Mouse (Mus musculus) hematopoietic multipotent progenitor cell, adult 10-12 weeks (in vitro differentiated cells): ENCODE measurements around the gene Cbln3. TPM values are rescaled to one million over a fixed set of nuclear protein-coding genes. Genes with fewer than 3 reads are reported as not detected.

Source experiments
- polyA plus RNA-seq: library from polyadenylated mRNA; stranded (reverse); fragments of >175 nt; gene quantifications from 2 replicates; pipeline ENCODE4 v1.2.3, GENCODE M21; 2012; ENCODE audit warnings: low replicate concordance

The Cbln3 gene
- polyA plus RNA-seq, result 0.03 and 0.25 TPM in 2 replicates

GRCm38 (mm10) chr14:55884166-55884565 lies at the start of gene Cbln3:
Gene Cbln3 (minus strand): TSS chr14:55884392.

GRCm38 (mm10) chr14:55899701-55900413 lies 15.7 kb upstream of the Cbln3 start, which contains the start of gene Sdr39u1:
Gene Sdr39u1 (minus strand): TSS chr14:55900293.

GRCm38 (mm10) chr14:55884713-55885113 lies 521 bp upstream of the Cbln3 start, which contains the start of gene Khnyn:
Gene Khnyn (plus strand): TSS chr14:55884947.

GRCm38 (mm10) chr14:55853621-55854285 lies 30.4 kb downstream of the Cbln3 start, which contains the start of gene Nynrin:
Gene Nynrin (plus strand): TSS chr14:55854010.

Other genes with a start within 250 kb of the Cbln3 start
- gene Ipo4, start 248.4 kb downstream of the Cbln3 start, polyA plus RNA-seq, result 14.0 and 57.8 TPM in 2 replicates
- gene Gm49378, start 246.5 kb downstream of the Cbln3 start, polyA plus RNA-seq, result 3.7 TPM in 1 of 2 replicates, not detected in the other
- gene Tm9sf1, start 240.6 kb downstream of the Cbln3 start, polyA plus RNA-seq, result 14.0 and 32.8 TPM in 2 replicates
- 0.45 and 0.48 TPM in 2 replicates for gene Tssk4, start 234.2 kb downstream of the Cbln3 start, polyA plus RNA-seq
- gene Mdp1, start 223.9 kb downstream of the Cbln3 start, polyA plus RNA-seq, result 18.5 and 23.8 TPM in 2 replicates
- gene Gmpr2, start 212.5 kb downstream of the Cbln3 start, polyA plus RNA-seq, result 5.9 and 22.3 TPM in 2 replicates
- 36.9 and 68.6 TPM in 2 replicates for gene Nedd8, start 212.3 kb downstream of the Cbln3 start, polyA plus RNA-seq
- 48.2 and 59.6 TPM in 2 replicates for gene Tinf2, start 202.6 kb downstream of the Cbln3 start, polyA plus RNA-seq
- 13.8 and 16.6 TPM in 2 replicates for gene Tgm1, start 170.5 kb downstream of the Cbln3 start, polyA plus RNA-seq
- 27.4 and 45.7 TPM in 2 replicates for gene Rabggta, start 162.1 kb downstream of the Cbln3 start, polyA plus RNA-seq
- gene Dhrs1, start 138.7 kb downstream of the Cbln3 start, polyA plus RNA-seq, result 8.3 and 9.9 TPM in 2 replicates
- gene Nop9, start 138.7 kb downstream of the Cbln3 start, polyA plus RNA-seq, result 16.1 and 20.1 TPM in 2 replicates
- gene Cideb, start 125.9 kb downstream of the Cbln3 start, polyA plus RNA-seq, result 0.11 and 0.15 TPM in 2 replicates
- 0.13 and 0.56 TPM in 2 replicates for gene Ltb4r2, start 123.0 kb downstream of the Cbln3 start, polyA plus RNA-seq
- 4.6 and 38.8 TPM in 2 replicates for gene Ltb4r1, start 118.4 kb downstream of the Cbln3 start, polyA plus RNA-seq
- gene Adcy4, start 100.3 kb downstream of the Cbln3 start, polyA plus RNA-seq, result 0.45 and 1.2 TPM in 2 replicates
- 43.4 and 85.4 TPM in 2 replicates for gene Ripk3, start 95.5 kb downstream of the Cbln3 start, polyA plus RNA-seq
- gene Nfatc4, start 61.2 kb downstream of the Cbln3 start, polyA plus RNA-seq, result 0.08 and 0.16 TPM in 2 replicates
- gene Nynrin, start 30.4 kb downstream of the Cbln3 start, polyA plus RNA-seq, result 0.58 and 0.74 TPM in 2 replicates
- 32.4 and 55.4 TPM in 2 replicates for gene Khnyn, start 555 bp upstream of the Cbln3 start, polyA plus RNA-seq
- gene Sdr39u1, start 15.9 kb upstream of the Cbln3 start, polyA plus RNA-seq, result 13.1 and 24.5 TPM in 2 replicates
- gene Cma1, start 60.3 kb upstream of the Cbln3 start, polyA plus RNA-seq, result 0.73 and 2.0 TPM in 2 replicates
- gene Cma2, start 66.6 kb upstream of the Cbln3 start, polyA plus RNA-seq, result not detected in 2 replicates
- 0.82 TPM in 1 of 2 replicates, not detected in the other for gene Mcpt1, start 133.6 kb upstream of the Cbln3 start, polyA plus RNA-seq
- not detected in 2 replicates for gene Mcpt9, start 146.1 kb upstream of the Cbln3 start, polyA plus RNA-seq
- gene Mcpt2, start 157.6 kb upstream of the Cbln3 start, polyA plus RNA-seq, result 0.11 TPM in 1 of 2 replicates, not detected in the other
- gene Mcpt4, start 177.9 kb upstream of the Cbln3 start, polyA plus RNA-seq, result 11.9 TPM in 1 of 2 replicates, not detected in the other
- 0.50 and 1.1 TPM in 2 replicates for gene Mcpt8, start 200.9 kb upstream of the Cbln3 start, polyA plus RNA-seq
- gene Ctsg, start 218.2 kb upstream of the Cbln3 start, polyA plus RNA-seq, result 1.4 and 2.0 TPM in 2 replicates
- gene Gzme, start 236.2 kb upstream of the Cbln3 start, polyA plus RNA-seq, result not detected in 2 replicates
- gene Gzmd, start 248.2 kb upstream of the Cbln3 start, polyA plus RNA-seq, result not detected in 2 replicates